Mouse (Mus musculus): ENCODE results near the gene Olfr521.
"Not testable (repeated sequence)": the region's sequence is repeated elsewhere in the genome, so short reads cannot be mapped to it uniquely, and the experiment has no call there.

Gene Olfr521

GRCm38 (mm10) chr7:99763207-99763606, at the start of gene Olfr521:
Gene Olfr521 (plus strand): TSS chr7:99763507.
- in situ Hi-C loops (cut with MboI, MseI), result no loop called here

GRCm38 (mm10) chr7:99716536-99716935, 46.8 kb upstream of the Olfr521 start:
- in situ Hi-C loops (cut with MboI, MseI), result no loop called here

GRCm38 (mm10) chr7:99729973-99730372, 33.3 kb upstream of the Olfr521 start, which contains the start of gene Olfr520:
Gene Olfr520 (plus strand): TSS chr7:99730273.
- in situ Hi-C loops (cut with MboI, MseI), result no loop called here

- in situ Hi-C loops (cut with MboI, MseI), result no loop called here
Observed at GRCm38 (mm10) chr7:99734612-99735011, 28.7 kb upstream of the Olfr521 start.

GRCm38 (mm10) chr7:99735491-99735890, 27.8 kb upstream of the Olfr521 start:
- in situ Hi-C loops (cut with MboI, MseI), result not testable (repeated sequence)

GRCm38 (mm10) chr7:99739276-99739675, 24.0 kb upstream of the Olfr521 start:
- in situ Hi-C loops (cut with MboI, MseI), result no loop called here

GRCm38 (mm10) chr7:99781385-99781784, 18.1 kb downstream of the Olfr521 start:
- in situ Hi-C loops (cut with MboI, MseI), result no loop called here

- in situ Hi-C loops (cut with MboI, MseI), result no loop called here
Observed at GRCm38 (mm10) chr7:99781916-99782315, 18.6 kb downstream of the Olfr521 start.

- in situ Hi-C loops (cut with MboI, MseI), result no loop called here
Observed at GRCm38 (mm10) chr7:99783421-99783820, 20.1 kb downstream of the Olfr521 start.

- in situ Hi-C loops (cut with MboI, MseI), result no loop called here
Observed at GRCm38 (mm10) chr7:99785553-99785952, 22.2 kb downstream of the Olfr521 start.

- in situ Hi-C loops (cut with MboI, MseI), result no loop called here
Observed at GRCm38 (mm10) chr7:99786774-99787173, 23.5 kb downstream of the Olfr521 start.

GRCm38 (mm10) chr7:99787935-99788334, 24.6 kb downstream of the Olfr521 start:
- in situ Hi-C loops (cut with MboI, MseI), result no loop called here

- in situ Hi-C loops (cut with MboI, MseI), result no loop called here
Observed at GRCm38 (mm10) chr7:99788563-99788962, 25.3 kb downstream of the Olfr521 start.

GRCm38 (mm10) chr7:99790816-99791215, 27.5 kb downstream of the Olfr521 start:
- in situ Hi-C loops (cut with MboI, MseI), result no loop called here

GRCm38 (mm10) chr7:99794096-99794495, 30.8 kb downstream of the Olfr521 start:
- in situ Hi-C loops (cut with MboI, MseI), result no loop called here

- in situ Hi-C loops (cut with MboI, MseI), result loop anchor here (5.0 kb wide), 3 partner anchors 133 to 293 kb away; no protein-coding TSS in a partner anchor
Observed at GRCm38 (mm10) chr7:99795192-99795981, 32.1 kb downstream of the Olfr521 start.

GRCm38 (mm10) chr7:99796471-99796870, 33.2 kb downstream of the Olfr521 start:
- in situ Hi-C loops (cut with MboI, MseI), result loop anchor here (5.0 kb wide), 3 partner anchors 134 to 294 kb away; no protein-coding TSS in a partner anchor

- in situ Hi-C loops (cut with MboI, MseI), result loop anchor here (5.0 kb wide), 3 partner anchors 135 to 295 kb away; no protein-coding TSS in a partner anchor
Observed at GRCm38 (mm10) chr7:99797261-99797660, 34.0 kb downstream of the Olfr521 start.

- in situ Hi-C loops (cut with MboI, MseI), result loop anchor here (5.0 kb wide), 3 partner anchors 136 to 296 kb away; no protein-coding TSS in a partner anchor
Observed at GRCm38 (mm10) chr7:99797911-99798647, 34.8 kb downstream of the Olfr521 start.

- in situ Hi-C loops (cut with MboI, MseI), result loop anchor here (5.0 kb wide), 3 partner anchors 137 to 297 kb away; no protein-coding TSS in a partner anchor
Observed at GRCm38 (mm10) chr7:99799118-99799517, 35.8 kb downstream of the Olfr521 start.

GRCm38 (mm10) chr7:99803535-99803934, 40.2 kb downstream of the Olfr521 start:
- in situ Hi-C loops (cut with MboI, MseI), result no loop called here

- in situ Hi-C loops (cut with MboI, MseI), result not testable (repeated sequence)
Observed at GRCm38 (mm10) chr7:99804033-99804432, 40.7 kb downstream of the Olfr521 start.

All from T-helper 1 cell (primary cell).